Mouse (Mus musculus) kidney, adult 2 months (tissue): ENCODE results near the gene Inf2.

Experiments used
- CTCF ChIP-seq: fragments of 200-500 bp; conservative IDR thresholded peaks from 2 replicates; pipeline ENCODE4 v1.5.1; 2011; ENCODE audit warnings: low read depth, mild to moderate bottlenecking, control low read depth, low read length, moderate library complexity, mixed read lengths; ENCODE audit not compliant: insufficient read depth, insufficient read length
- POLR2A ChIP-seq: fragments of 200-500 bp; IDR thresholded peaks from one replicate; pipeline ENCODE4 v1.6.1; 2011; ENCODE audit warnings: low read depth, low read length, control low read depth

- TF ChIP-seq CTCF = no peak
- no peak for TF ChIP-seq POLR2A
These were observed 33.7 kb upstream of the Inf2 start for GRCm38 (mm10) chr12:112554900-112555299.
